Mouse (Mus musculus) Muller cell, postnatal 12 days (primary cell): ENCODE data around the gene Elmo1.

ENCODE experiments used
- DNase-seq: peaks from one replicate; pipeline ENCODE4 v3.0.0-alpha.2; 2015; ENCODE audit errors: inconsistent ontology term

Elmo1 gene

GRCm38 (mm10) chr13:20157059-20157458 lies 66.7 kb downstream of the Elmo1 start:
- no peak for DNase-seq

GRCm38 (mm10) chr13:20157529-20157928 lies 67.1 kb downstream of the Elmo1 start:
- no peak for DNase-seq

- peak; percentile 31 for DNase-seq
Observed at GRCm38 (mm10) chr13:20163339-20163954, 73.1 kb downstream of the Elmo1 start.

- DNase-seq: no peak
Observed at GRCm38 (mm10) chr13:20164837-20165236, 74.4 kb downstream of the Elmo1 start.

GRCm38 (mm10) chr13:20173987-20174654 lies 83.7 kb downstream of the Elmo1 start:
- DNase-seq: no peak

GRCm38 (mm10) chr13:20174655-20175280 lies 84.4 kb downstream of the Elmo1 start:
- DNase-seq: no peak

DNA sequence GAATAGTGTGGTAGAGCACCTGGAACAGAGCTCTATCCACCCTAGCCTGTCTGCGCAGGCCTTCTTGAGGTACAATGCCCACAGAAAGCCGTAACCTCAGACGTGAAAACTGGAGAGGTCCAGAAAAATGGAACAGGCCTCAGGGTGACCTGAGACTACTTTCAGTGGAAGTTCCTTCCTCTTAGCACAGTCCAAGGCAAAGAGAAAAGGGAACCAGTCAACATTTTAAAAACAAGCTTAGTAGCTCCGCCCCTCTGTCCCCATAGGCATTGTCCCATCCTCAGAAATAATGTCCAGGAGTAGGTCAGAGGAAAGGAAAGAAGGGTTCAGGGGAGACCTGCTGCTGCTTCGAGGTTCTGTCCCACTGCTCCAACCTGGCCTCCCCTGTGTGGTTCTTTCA lies 90.3 kb downstream of the Elmo1 start:
- DNase-seq: no peak

- DNase-seq: no peak
Observed at GRCm38 (mm10) chr13:20181321-20181720, 90.9 kb downstream of the Elmo1 start.

DNA sequence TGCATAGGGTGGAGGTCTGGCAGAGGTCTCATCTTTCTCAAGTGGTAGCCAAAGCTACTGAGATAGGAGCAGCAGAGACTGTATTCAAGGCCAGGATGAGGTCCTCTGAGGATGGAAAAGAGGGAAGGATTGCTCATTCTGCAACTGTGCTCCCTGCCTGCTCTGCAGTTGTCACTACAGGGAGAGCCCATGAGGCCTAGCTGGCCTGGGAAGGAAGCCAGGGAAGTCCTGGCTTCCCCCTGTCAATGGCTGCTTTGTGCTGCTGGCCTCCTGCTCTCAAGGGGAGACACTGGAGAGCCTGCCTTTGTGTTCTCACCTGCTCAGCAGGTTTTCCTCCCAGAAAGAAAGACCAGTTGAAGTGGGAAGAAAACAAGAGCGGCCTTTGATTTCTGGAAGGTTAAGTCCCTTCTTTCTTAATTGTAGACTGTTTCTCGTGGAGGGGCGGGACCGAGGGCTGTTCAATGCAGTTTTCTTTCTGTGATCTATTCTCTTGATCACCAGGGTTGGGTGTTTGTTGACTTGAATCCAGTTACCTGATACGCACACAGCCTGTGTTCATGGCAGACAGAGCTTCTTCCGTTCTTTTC lies 91.9 kb downstream of the Elmo1 start:
- peak; percentile 70 for DNase-seq

GRCm38 (mm10) chr13:20183512-20184238 lies 93.3 kb downstream of the Elmo1 start:
- peak; percentile 84 for DNase-seq

DNA sequence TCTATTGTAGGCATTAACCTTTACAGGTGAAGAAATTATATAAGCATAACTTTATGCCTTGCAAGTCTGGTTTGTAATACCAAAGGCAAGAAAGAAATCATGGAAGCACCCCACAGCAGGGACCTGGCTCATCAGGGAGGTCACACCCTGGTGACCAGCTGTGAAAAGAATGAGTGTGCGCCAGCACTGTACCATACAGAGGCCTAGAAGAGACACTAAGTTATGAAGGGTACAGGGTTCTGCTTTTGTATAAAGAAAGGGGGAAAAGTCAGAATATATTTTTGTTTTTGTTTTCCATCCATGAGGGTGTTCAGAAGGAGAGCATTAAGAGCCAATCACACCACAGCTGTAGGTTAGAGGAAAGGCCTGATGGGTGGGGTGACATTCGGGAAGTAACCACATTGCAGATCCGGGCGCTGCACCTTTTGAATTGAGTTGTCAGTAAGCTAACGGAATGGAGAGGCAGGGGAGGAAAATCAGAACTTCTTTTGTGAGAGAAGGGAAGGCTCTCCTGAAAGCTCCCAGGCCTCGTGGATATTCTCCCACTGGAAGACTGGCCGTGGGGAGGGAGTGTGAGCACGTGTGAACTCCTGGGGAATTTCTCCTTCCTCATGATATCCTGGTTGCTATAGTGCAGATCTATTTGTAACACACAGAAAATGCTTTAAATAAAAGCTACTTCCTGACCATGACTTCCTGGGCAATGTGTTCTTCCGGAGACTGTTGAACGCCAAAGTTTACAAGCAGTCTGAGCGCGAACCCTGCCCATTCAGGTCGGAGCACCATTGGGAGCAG lies 94.0 kb downstream of the Elmo1 start:
- DNase-seq: no peak

- DNase-seq: no peak
Observed at GRCm38 (mm10) chr13:20185034-20185846, 94.8 kb downstream of the Elmo1 start.

DNA sequence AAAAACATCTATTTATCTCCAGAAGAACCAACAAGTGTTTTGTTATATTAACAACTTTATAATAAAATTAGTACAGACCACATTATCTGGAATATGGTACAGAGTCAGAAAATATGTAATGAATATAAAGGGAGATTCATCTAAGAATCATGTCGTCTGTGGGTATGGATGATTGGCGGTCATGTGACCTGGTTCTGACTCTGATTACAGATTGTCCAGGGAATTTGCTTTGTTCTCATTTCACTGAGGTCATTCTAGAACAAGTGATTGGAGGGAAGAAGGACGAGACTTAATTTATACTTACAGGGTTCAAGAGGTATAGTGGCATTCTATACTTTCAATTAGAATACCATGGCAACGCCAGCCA lies 95.4 kb downstream of the Elmo1 start:
- DNase-seq: no peak

- DNase-seq: no peak
Observed at GRCm38 (mm10) chr13:20187647-20188046, 97.3 kb downstream of the Elmo1 start.

GRCm38 (mm10) chr13:20192009-20192584 lies 101.7 kb downstream of the Elmo1 start:
- no peak for DNase-seq

DNA sequence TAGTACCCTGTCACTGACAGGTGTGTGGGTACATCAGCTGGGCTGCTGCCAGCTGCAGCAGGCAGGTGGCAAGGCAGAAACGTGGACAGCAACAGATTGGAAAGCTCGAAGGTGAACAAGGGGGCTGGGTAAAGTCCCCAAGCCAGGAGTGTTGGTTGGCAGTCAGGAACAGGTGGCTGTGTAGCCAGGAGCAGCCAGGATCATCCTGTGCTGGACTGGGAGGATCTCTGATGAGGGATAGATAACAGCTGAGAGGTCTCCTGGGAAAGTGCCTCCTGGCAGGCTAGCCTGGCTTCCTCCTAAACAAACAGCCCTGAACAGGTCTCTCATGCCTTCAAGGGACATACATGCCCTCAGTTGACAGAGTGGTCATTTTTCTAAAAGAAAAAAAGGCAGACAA lies 110.2 kb downstream of the Elmo1 start:
- no peak for DNase-seq

GRCm38 (mm10) chr13:20202617-20203016 lies 112.2 kb downstream of the Elmo1 start:
- no peak for DNase-seq

GRCm38 (mm10) chr13:20204165-20204564 lies 113.8 kb downstream of the Elmo1 start:
- DNase-seq: no peak

DNA sequence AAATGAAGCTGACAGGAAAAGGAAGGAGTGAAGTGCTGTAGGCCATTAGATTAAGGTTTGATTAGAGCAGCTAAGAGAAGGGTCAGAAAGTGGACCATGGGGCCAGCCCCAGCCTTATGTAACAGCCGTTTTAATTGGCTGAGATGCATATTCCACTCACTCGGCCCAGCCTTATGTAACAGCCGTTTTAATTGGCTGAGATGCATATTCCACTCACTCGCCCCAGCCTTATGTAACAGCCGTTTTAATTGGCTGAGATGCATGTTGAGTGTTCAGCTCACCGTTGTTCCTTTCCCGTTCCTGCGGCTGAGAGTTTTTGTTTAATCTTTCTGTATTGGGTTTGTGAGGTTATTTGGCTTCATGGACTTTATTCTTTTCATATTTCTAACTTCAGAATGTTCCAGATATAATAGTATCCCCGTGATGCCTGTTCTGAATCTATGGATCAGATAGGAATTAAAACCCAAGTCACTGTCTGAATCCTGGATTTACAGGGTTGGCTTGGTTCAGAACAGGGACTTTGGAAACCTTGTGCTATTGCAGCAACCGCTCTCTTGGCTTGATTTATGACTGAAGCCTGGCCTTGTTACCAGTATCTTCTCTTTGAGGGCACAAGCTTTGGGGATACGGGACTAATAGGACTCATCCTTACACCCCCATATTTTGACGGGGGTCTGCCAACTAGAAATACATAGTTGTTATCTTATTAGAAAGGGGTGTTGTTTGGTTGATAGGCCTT lies 114.8 kb downstream of the Elmo1 start:
- DNase-seq: no peak
